Mouse (Mus musculus) embryo, embryonic 10 days (tissue): ENCODE measurements at regions not wholly inside any gene's neighbourhood (a gene's known extent, or its start where the extent isn't known, plus 50 kb on each side); places are given as distances from the start of the nearest gene placed in this dataset.

Experiments used
- DNase-seq: peaks from one replicate; pipeline ENCODE4 v3.0.0-alpha.2; 2015; ENCODE audit warnings: low spot score

DNA sequence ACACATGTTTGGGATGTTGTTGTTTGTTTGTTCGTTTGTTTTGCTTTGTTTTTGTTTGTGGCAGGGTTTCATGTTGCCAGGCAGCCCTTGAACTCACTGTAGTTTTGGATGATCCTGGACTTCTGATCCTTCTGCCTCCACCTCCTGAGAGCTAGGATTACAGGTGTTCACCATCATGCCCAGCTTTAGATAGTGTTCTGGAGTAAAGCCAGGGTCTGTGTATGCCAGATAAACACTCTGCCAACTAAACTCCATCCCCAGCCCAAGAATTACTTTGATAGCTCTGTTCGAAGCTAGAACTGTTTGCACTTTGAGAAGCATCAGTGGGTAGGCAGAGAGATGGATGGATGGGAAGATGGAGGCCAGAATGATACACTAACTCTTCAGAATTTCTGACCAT is 368.0 kb upstream of the Gm10306 start:
- no peak for DNase-seq

DNA sequence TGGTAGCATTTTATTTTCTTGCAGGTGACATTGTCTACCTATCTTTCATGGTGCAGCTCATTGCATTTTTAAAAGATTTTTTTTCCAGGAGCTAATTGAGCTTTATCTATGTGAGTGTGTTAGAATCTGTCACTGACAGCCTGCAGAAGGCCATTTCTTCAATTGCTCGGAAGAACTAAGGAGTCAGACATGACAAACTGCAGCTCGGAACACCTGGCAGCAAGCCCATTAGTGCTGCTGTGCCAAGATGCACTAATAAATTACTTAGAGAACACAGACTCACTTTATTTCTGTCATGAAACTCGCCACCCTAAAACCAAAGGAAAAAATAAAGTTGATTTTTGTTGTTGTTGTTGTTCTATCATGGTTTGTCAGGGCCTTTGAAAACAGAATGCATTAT is 367.5 kb upstream of the Gm10306 start:
- DNase-seq = no peak

DNA sequence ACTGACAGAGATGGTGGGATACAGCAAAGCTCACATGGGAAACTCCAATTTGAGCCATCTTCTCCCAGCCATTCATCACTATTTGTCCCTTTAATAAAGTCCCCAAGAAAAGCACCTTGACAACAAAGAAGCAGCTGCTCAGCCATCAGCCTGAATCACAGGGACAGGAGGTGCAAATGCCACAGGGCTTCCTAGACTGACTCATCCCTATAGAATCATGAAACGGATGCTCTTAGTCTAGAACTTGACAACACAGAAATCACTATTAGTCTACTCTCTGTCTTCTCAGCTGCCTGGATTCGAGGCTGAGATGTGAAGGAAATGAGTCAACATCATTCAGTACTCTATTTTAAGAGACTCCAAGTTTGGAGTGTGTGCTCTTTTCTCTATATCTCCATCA is 365.4 kb upstream of the Gm10306 start:
- no peak for DNase-seq

DNA sequence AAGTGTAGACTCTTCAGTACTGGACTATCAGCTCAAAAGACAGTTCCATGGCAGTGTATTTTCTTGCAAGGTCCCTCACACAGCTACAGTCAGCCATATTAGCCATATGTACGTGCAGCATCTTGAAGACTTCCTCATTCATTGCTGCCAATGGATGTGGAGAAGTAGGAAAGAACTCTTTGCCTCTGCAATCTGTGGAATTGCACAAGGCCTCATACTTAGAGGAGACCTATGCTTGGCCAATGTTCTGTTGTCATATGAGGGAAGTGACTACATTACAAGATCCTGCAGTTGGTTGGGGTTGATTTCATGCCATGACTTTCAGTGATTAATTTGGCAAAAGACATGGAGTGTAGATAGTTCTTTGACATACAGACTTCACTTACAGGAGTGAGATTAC is 340.1 kb upstream of the Gm10306 start:
- no peak for DNase-seq

DNA sequence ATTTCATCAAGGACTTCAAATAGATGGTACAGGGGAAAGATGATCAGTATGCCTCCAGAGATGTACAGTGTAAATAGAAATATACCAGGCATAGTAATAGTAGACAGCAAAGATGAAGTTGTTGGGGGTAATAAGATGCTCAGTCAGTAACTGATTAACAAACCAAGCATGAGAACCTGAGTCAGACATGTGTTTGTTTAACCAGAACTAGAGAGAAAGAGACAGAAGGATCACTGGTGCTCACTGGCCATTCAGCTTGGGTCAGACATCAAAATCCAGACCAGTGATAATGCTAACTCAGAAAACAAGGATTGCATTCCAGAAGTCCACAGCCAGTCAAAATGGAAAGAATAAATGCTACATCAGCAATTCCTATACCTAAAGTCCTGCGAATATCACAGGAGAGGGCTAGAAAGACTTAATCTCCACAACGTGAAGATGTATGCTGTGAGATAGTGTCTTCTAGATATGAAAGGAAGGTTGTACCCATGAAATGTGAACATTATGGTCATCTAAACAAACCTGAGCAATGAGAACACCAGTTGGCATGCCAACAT is 320.6 kb upstream of the Gm10306 start:
- no peak for DNase-seq

DNA sequence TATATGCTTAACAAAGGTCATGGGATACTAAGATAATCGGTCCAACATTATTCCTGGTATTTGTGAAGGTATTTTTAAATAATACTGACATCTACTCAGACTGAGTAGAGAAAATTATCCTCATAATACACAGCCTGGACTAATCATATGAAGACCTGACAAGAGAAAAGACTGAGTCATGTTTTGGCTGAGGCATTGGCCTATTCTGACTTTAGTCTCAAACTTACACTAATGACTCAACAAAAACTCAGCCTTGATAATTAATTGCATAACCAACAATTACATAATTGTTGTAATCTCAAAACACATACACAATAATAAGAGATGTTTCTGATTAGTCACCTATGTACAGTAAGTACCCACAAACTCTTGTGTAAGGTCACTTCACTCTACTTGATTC is 300.3 kb upstream of the Gm10306 start:
- no peak for DNase-seq

DNA sequence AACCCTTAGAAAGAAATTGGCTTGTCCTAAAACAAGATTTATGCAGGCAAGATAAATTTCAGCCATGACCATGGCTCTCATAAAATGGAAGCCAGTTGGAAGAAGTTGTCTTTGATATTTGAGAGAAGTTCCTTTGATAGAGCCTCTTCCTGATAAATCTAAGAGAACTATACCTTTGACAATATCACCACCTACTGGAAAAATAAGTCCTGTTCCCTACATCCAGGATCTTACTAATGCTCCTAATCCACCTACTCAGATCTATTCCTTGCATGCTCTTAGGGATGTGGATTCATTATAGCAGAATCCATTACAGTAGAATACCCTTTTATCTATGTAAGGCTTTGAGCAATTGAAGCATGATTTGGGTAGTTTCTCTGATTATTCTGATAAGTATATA is 295.2 kb upstream of the Gm10306 start:
- DNase-seq = no peak

DNA sequence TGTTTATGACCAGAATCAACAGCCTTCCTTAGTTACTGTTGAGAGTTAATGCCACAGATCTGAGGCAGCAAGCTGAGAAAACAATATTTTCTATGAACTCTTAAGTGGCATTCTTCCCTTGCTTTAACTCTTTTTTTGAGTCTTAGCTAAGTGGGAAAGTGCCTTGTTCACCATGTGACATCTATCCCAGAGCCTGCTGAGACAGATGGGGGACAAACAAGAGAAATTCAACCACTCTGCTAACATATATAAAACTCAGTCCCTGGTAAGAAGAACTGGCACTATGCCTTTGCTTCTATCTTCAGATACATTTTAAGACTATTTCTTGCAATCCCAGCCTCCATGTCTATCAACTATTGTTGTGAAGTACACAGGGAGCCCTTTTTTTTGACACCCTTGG is 274.6 kb upstream of the Gm10306 start:
- no peak for DNase-seq

DNA sequence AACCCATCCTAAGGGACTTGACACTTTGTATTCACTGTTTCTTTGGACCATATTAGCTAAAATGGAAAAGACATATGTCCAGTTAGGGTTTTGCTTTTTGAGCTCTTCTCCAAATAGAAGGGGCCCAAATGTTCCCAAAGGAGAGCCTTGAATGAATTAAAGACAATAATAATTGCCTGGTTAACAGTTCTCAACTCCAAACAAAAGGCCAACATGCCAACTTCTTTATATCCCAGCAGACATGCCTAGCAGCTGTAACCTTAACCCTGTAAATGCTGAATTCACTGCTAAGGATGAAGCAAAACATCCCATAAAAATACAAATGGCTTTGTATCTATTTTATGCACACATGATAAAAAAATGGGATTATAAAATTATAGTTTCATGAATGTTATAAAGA is 264.2 kb upstream of the Gm10306 start:
- no peak for DNase-seq

DNA sequence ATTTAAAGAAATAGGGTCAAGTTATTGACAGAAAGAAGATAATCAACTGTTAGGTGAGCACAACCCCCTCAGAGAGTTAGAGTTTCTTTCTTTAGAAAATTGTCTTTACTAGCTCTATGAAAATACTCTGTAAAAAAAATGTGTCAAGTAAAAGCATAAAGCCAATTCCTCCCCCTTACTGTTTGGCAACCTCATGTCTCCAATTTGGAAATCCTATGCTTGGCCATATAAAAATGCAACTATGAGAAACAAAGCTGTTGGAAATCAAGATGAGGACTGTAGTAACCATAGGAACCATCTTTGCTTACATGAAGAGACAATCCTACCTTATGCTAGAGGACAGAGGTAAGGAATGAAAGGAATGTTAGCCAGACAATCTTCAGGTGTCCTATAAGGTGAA is 239.0 kb upstream of the Gm10306 start:
- no peak for DNase-seq

DNA sequence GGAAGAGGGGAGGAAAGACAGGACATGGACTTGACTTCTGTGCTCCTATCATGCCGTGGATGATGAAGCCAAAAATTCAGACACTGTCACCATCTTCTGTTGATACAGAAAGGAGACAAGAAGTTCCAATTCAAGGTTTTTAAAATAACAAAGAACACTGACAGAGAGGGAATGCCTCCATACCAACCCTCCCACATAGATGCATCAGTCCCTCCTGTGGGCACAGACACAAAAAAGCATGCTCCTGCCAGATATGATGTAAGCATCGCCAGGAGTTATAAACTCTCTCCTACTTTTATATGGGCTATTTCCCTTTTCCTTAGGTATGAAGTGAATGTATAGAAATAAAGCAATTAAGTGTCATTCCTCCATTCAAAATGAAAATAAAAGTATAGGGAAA is 229.6 kb upstream of the Gm10306 start:
- DNase-seq = no peak

DNA sequence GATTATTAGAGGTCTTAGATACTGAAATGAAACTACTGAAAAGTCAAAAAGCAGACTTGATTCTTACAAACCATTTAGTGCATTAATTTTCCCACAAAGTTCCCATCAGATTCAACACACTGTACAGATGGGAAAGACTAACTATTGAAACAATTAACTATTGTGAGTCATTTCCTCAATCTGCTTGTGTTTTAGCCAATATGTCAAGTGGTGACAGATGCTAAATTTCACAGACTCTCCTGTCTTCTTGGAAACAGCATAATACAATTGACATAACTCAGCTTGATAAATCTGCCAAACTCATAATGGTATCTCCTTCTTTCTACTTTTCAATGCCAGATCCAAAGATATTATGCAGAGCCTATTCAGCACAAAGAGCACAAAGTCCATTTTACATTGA is 213.0 kb upstream of the Gm10306 start:
- DNase-seq = no peak

DNA sequence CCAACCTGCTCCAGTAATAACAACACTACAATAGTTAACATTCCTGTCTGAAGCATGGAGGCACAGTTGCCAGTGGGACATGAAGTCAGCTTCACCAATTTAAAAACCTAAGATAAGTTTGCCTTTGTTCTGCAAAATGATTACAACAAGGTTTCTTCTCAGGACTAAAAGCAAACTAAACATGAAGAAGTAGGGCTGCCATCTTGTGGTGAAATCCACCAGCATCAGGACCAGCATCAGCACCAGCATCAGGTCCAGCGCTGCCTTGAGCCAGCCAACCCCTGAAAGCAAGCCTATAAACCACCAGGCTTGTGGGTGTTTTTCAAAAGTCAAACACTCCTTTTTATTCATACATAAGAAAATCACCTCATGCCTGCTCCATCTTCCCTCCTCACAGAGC is 207.1 kb upstream of the Gm10306 start:
- DNase-seq = peak; percentile 29

DNA sequence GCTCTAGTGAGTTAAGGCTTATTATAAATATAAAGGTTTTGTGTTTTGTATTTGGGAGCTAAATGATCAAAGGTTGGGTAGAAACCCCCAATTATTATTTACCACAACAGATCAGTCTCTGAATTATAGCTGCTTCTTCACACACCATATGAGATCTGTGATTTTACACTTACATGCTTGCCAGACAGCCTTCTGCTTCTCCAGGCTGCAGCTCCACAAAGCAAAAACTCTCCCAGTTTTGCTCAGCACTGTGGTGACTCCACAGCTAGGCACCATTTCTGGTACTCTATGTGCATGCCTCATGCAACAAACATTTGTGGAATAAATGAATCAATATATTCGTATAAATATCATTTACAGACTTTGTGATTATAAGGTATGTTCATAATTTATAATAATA is 199.4 kb upstream of the Gm10306 start:
- no peak for DNase-seq

DNA sequence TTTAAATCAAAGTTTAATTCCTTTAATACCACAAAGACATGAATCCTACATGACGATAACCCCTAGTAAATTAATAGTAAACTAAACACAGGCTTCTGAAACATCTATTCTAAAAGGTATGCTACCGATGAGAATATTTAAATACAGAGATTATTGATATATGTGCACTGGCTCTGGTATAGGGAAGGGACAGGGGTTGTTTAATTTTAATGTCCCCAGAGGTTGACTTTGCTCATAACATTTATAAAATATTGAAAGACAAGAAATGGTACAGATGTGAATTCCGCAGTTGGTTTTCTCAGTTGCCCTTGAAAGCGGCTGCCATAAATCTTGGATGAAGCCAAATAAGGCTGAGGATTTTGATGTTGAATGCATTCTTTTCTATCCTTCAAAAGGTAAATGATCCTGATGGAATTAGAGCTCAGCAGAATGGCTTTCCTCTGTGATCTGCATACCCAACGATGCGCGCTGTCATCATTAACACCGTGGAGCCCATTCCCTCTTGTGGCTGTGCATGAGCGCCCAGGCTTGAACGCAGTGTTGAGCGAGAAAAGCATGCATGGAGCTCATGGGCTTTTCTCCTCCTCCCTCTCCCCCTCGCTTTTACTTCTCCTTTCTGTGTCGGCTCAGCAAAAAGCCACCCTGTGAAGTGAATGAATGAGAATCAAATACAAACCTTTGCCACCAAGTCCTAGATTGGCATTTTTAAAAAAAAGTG is 195.4 kb upstream of the Gm10306 start:
- DNase-seq = peak; percentile 57

DNA sequence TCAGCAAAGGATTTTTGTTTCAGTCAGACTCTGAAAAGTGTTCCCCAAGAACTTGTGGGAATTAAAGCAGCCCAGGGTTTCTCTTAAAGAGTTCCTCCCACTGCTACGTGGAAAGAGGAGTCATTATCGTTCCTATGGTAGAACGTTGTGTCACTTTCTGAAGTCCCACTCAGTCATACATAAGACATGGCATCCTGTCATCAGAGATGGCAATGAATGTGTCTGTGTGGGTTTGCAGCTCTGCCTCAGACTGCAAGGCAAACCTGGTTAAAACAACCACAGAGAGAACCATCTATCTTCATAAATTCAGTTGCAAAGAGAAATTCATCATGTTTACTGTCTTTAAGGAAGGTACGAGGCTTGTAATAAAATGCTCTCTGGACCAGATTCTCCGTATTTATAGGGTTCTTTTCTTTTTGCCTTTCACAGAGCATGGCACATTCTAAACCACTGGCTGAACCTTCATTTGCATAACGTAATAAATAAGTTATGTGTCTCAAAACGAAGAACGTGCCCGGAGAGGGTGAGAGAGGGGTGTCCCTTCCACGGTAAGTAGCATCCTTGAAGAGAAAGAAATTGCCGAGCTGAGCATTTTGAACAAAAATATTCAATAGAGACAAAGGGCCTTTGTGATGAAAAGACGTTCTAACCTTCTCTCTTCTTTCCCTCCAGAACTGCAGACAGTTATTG is 194.7 kb upstream of the Gm10306 start:
- DNase-seq = no peak

DNA sequence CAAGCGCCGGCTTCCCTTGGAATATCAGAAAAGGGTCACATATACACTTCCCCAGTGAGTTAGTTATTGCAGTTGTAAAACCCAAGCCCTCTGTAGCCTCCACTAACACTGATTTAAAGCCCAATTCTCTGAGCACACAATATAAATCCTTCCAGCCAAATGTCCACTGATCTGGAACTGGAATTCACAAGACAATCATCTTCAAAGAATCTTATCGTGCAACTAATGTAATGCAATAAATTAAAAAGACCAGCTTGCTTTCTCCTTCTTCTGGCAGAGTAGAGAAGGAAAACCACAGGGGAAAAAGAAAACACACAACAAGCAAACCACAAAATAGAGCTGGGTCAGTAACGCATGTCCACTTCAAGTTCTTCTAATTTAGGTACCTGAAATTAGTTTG is 191.0 kb upstream of the Gm10306 start:
- no peak for DNase-seq

DNA sequence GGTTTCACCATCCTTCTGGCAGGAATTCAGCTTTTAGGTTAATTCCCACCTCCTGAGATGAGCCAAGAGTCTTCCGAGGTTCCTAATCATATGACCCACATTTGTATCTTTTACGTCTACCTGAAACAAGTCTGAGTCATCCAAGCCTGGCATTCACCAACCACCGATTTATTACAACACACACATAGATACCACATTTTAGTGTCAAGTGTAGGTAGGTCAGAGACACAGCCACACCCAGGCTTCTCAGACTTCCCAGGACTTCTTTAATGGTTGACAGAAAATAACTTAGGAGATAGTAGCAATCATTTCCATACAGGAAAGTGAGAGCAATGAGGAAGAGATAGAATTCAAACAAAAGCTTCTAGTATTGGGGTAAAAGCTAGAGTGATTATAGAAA is 189.2 kb upstream of the Gm10306 start:
- DNase-seq = no peak

DNA sequence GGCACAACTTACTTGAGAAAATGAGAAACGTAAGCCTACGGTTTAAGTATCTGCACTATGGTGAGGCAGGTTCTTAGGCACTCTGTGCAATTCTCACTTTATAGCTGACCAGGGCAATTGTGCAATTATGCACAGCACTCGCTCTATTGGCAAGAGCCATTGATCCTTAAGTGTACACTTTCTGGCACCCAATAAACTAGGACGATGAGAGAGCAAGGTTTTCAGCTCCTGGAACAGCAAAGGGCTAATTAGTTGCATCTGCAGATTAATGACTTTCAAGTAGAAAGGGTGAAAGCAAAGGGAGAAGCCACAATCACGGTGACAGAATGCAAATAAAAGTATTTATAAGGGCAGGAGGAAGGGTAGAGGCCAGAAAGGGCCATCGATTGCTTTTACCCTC is 185.4 kb upstream of the Gm10306 start:
- peak; percentile 50 for DNase-seq

DNA sequence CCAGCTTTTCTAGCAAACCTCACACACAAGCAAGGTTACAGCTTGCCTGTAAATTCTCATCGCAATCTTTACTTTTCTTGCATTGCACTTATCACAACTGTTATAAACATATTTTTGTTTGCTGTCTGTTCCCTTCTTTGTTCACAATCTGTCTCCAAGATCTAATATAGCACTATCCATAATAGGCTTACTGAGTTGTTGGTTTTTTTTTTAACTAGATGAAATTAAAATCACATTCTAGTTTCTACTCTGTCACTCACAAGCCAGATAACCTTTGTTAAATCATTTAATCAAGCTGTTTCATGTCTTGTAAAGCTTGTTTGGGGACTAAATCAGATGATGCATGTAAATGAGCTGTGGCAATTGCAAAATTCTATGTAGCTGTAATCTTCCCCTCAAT is 180.1 kb upstream of the Gm10306 start:
- no peak for DNase-seq

DNA sequence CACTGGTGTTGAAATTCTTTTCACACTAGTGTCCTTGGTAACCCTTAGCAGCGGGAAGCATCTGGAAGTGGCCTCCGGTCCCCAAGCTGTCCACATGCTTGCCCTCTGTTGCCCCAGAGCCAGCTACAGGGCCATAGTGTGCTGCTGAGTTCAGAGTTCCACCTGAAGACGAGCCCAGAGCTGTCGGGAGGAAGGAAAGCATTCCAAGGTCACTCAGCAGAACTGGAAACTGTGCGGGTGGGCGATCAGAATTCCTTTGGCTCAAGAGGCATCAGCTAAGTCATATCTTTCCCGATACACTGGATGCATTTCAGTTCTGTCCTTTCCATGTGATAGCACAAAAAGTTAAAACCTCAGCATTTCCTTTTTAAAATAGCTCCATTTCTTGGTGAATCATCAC is 170.6 kb upstream of the Gm10306 start:
- DNase-seq = peak; percentile 19

DNA sequence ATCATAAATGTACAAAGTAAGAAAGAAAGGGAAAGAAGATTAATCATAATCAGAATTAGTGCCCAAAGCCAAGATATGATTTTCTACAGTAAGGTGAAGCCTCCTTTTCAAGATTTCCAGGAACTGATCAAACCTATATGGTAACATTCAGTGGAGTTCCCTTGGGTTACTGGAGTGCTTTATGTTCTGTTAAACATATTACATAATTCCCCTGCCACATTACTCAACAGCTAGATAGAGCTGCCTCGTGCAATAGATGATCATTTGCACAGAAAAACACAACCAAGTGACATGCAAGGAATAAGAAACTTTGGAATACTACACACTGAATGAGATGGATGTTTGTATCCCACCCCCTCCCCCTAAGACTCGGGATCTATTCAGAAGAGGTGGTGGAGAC is 168.0 kb upstream of the Gm10306 start:
- no peak for DNase-seq

DNA sequence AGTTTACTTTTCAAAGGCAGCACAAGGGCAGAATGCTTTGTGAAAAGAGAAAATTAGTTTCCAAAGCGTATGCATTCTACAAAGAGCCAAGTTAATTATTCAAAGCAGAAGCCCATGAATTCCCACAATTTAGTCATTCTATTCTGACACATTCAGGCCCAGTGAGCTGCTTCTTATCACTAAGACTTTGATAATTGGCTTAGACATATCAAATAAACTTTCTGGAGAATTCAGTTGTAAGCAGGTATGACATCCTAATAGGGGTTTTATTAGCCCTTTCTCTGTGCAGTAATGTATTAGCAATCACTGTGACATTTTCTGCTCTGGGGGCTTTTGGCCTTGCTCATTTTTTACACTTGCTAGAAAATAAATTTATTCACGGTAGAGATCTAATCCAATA is 161.9 kb upstream of the Gm10306 start:
- no peak for DNase-seq

DNA sequence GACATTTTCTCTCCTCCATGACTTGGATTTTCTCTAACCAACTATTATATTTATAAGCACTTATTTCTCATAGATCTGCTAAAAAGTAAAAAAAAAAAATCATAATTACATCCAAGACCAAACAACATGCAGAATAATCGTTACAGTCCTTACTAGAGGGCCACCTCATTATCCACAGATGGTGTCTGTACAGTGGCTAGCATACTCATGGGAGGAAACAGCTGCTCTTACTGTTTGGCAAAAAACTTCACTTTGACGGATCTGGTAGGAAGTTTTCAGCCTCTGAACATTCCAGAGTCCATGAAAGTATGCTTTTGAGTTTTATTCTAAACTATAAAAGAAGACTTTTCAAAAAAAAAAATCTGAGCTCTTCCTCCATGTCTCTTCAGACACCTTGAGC is 159.1 kb upstream of the Gm10306 start:
- no peak for DNase-seq
